Comparison of ENCODE assay signal across 16 mouse cellular contexts in genomic region chr6:145272142-145272937, GRCm38 (mm10).
"Had no signal": no experiment of that assay in that cellular context is flagged by ENCODE, and none has a peak within 500 bp of the region (broad histone marks: within the 10 kb centered on the region; RNA-seq: fewer than 3 reads in every experiment).

No protein-coding gene starts in this region.

- H3K4me3 ChIP-seq: limb, embryonic 15.5 days; liver, embryonic 15.5 days; midbrain, embryonic 10.5 days; myocyte; neural tube, embryonic 15.5 days had no signal

- H3K36me3 ChIP-seq: limb, embryonic 15.5 days; liver, embryonic 15.5 days; midbrain, embryonic 10.5 days; neural tube, embryonic 15.5 days had no signal

- H3K27ac ChIP-seq: kidney, postnatal 0 days; limb, embryonic 15.5 days; liver, embryonic 15.5 days; midbrain, embryonic 10.5 days; neural tube, embryonic 15.5 days; stomach, postnatal 0 days had no signal

- ATAC-seq: inflammation-experienced regulatory T-cells, adult 6 months; intestine, postnatal 0 days had no signal

- H3K27me3 ChIP-seq: limb, embryonic 15.5 days; liver, embryonic 15.5 days; neural tube, embryonic 15.5 days had no signal

- H3K9ac ChIP-seq: limb, embryonic 15.5 days; liver, embryonic 15.5 days; neural tube, embryonic 15.5 days had no signal

- H3K4me2 ChIP-seq: limb, embryonic 15.5 days; liver, embryonic 15.5 days; neural tube, embryonic 15.5 days had no signal

- DNase-seq: kidney, adult 9 months; kidney, postnatal 36 days; layer of hippocampus, adult 9-11 months; layer of hippocampus, postnatal 36 days; midbrain, embryonic 14.5 days; thymus, adult 2 months; thymus, postnatal 25 days had no signal

- H3K9me3 ChIP-seq: limb, embryonic 15.5 days; liver, embryonic 15.5 days; midbrain, embryonic 10.5 days; neural tube, embryonic 15.5 days had no signal
